Mouse (Mus musculus) liver, embryonic 14.5 days (tissue): ENCODE data around the gene Wfdc15b.

Experiments
- CTCF ChIP-seq: IDR thresholded peaks from 2 replicates; pipeline ENCODE4 v1.5.1; 2016; ENCODE audit warnings: antibody characterized with exemption, low read depth, control low read depth
- EP300 ChIP-seq: IDR thresholded peaks from 2 replicates; pipeline ENCODE4 v1.6.1; 2016; ENCODE audit warnings: antibody characterized with exemption, low read depth

DNA sequence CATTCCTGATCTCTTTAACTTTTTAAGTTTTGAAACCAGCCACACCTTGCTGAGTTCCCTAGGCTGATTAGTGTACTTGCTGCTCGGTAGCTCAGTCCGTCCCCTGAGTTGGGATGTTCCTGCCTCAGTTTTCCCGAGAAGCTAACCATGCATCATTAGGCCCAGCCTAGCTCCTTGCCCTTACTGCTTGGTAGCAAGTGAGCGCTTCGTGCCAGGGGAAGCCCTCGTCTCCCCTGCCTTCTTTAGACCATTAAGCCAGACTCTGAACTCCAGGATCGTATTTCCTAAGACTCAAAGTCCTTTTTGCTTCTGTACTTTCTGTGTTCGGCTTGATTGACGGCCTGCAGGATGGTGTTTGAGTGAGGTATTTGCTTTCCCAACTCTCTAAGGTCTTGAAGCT, 38.1 kb downstream of the Wfdc15b start:
- TF ChIP-seq CTCF (no peak), EP300 (no peak)
